Mouse (Mus musculus): ENCODE measurements at regions not wholly inside any gene's neighbourhood (a gene's known extent, or its start where the extent isn't known, plus 50 kb on each side); places are given as distances from the start of the nearest gene placed in this dataset.

- WGBS = 77% methylated on average over 2 of the region's 2 CpGs
These were observed 74.4 kb upstream of the Rnaseh2b start for GRCm38 (mm10) chr14:62217971-62218370.

GRCm38 (mm10) chr14:62218716-62219115 lies 73.7 kb upstream of the Rnaseh2b start:
- WGBS = 33% methylated on average over 2 of the region's 2 CpGs
- H3K27ac ChIP-seq (ENCODE audit: low read depth, low read length) = no peak overlapping the region
- no peak for DNase-seq

More at GRCm38 (mm10) chr14:62217971-62218370, 74.4 kb upstream of the Rnaseh2b start:
- Histone ChIP-seq H3K4me1 (ENCODE audit: insufficient read depth) (no peaks in the 10 kb centered on the region), H3K27me3 (ENCODE audit: insufficient read depth, low read length) (no peaks in the 10 kb centered on the region), H3K27ac (ENCODE audit: low read depth, low read length) (no peak overlapping the region), H3K9me3 (ENCODE audit: low read length) (no peaks in the 10 kb centered on the region), H3K36me3 (ENCODE audit: insufficient read depth) (no peaks in the 10 kb centered on the region), H3K4me3 (ENCODE audit: low read depth, low read length) (no peak overlapping the region), H3K9ac (no peak overlapping the region), H3K4me2 (ENCODE audit: low read depth) (no peak overlapping the region)
- no peak for TF ChIP-seq CTCF (IDR thresholded peaks at IDR 0.05; ENCODE audit: low read depth)
- no peak for DNase-seq
- ATAC-seq = no peak

GRCm38 (mm10) chr14:62220770-62221169 lies 71.6 kb upstream of the Rnaseh2b start:
- H3K27ac ChIP-seq (ENCODE audit: low read depth, low read length) = no peak overlapping the region
- no peaks in the 10 kb centered on the region for H3K27me3 ChIP-seq (ENCODE audit: insufficient read depth, low read length)
- no peak overlapping the region for H3K4me3 ChIP-seq (ENCODE audit: low read depth, low read length)
- no peak for ATAC-seq
- no peak overlapping the region for H3K4me2 ChIP-seq (ENCODE audit: low read depth)
- 93% methylated on average over 4 of the region's 4 CpGs for WGBS
- TF ChIP-seq CTCF (IDR thresholded peaks at IDR 0.05; ENCODE audit: low read depth) = no peak
- H3K9me3 ChIP-seq (ENCODE audit: low read length) = no peaks in the 10 kb centered on the region
- no peaks in the 10 kb centered on the region for H3K36me3 ChIP-seq (ENCODE audit: insufficient read depth)
- no peak for DNase-seq
- H3K9ac ChIP-seq = no peak overlapping the region
- no peaks in the 10 kb centered on the region for H3K4me1 ChIP-seq (ENCODE audit: insufficient read depth)

More at GRCm38 (mm10) chr14:62218716-62219115, 73.7 kb upstream of the Rnaseh2b start:
- no peak overlapping the region for H3K4me2 ChIP-seq (ENCODE audit: low read depth)
- TF ChIP-seq CTCF (IDR thresholded peaks at IDR 0.05; ENCODE audit: low read depth) = no peak
- ATAC-seq = no peak
- H3K4me1 ChIP-seq (ENCODE audit: insufficient read depth) = no peaks in the 10 kb centered on the region
- H3K36me3 ChIP-seq (ENCODE audit: insufficient read depth) = no peaks in the 10 kb centered on the region
- H3K9me3 ChIP-seq (ENCODE audit: low read length) = no peaks in the 10 kb centered on the region
- no peak overlapping the region for H3K9ac ChIP-seq
- no peak overlapping the region for H3K4me3 ChIP-seq (ENCODE audit: low read depth, low read length)
- H3K27me3 ChIP-seq (ENCODE audit: insufficient read depth, low read length) = no peaks in the 10 kb centered on the region

Measured in forebrain, postnatal 0 days (tissue).